Mouse (Mus musculus) heart, adult 2 months (tissue): Measurements from ENCODE around the gene Rnf41. TPM values are rescaled to one million over a fixed set of nuclear protein-coding genes. Genes with fewer than 3 reads are reported as not detected.
A peak's percentile ranks its signal among the peaks of the same experiment; 100 is the strongest.

Source experiments
- DNase-seq, 2 experiments: peaks; one replicate each; pipeline ENCODE4 v3.0.0; 2021
- H3K27ac ChIP-seq: fragments of 200-600 bp; 2 replicates; pipeline ENCODE4 v1.8.1; 2022
- H3K27me3 ChIP-seq: fragments of 200-500 bp; 2 replicates; pipeline ENCODE4 v1.6.1; 2012; ENCODE audit warnings: mild to moderate bottlenecking, low read length, inconsistent platforms, mixed read lengths; ENCODE audit not compliant: control insufficient read depth, insufficient read depth
- H3K36me3 ChIP-seq: fragments of 200-500 bp; 2 replicates; pipeline ENCODE4 v1.6.1; 2012; ENCODE audit warnings: low read length, inconsistent platforms; ENCODE audit not compliant: control insufficient read depth, insufficient read depth
- H3K4me1 ChIP-seq: fragments of 200-500 bp; 2 replicates; pipeline ENCODE4 v1.6.1; 2011; ENCODE audit warnings: low read length; ENCODE audit not compliant: control insufficient read depth, insufficient read depth
- H3K4me3 ChIP-seq: fragments of 200-600 bp; 2 replicates; pipeline ENCODE4 v1.8.1; 2022
- H3K79me2 ChIP-seq: fragments of 200-500 bp; replicated peaks from 2 replicates; pipeline ENCODE4 v1.6.1; 2012; ENCODE audit warnings: mild to moderate bottlenecking, inconsistent platforms, low read length, moderate library complexity, mixed read lengths; ENCODE audit not compliant: control insufficient read depth, insufficient read depth
- H3K9ac ChIP-seq: fragments of 200-500 bp; 2 replicates; pipeline ENCODE4 v1.6.1; 2012; ENCODE audit warnings: low read depth, mild to moderate bottlenecking, control low read depth, inconsistent platforms, low read length, mixed read lengths
- CTCF ChIP-seq: fragments of 200-600 bp; IDR thresholded peaks from 2 replicates; pipeline ENCODE4 v1.8.1; 2022; ENCODE audit warnings: antibody characterized with exemption, mild to moderate bottlenecking, moderate library complexity
- EP300 ChIP-seq: fragments of 200-500 bp; IDR thresholded peaks from 2 replicates; pipeline ENCODE4 v1.6.1; 2011; ENCODE audit warnings: low read depth, low read length, control low read depth; ENCODE audit not compliant: insufficient read depth
- POLR2A ChIP-seq: fragments of 200-500 bp; IDR thresholded peaks from 2 replicates; pipeline ENCODE4 v1.6.1; 2011; ENCODE audit warnings: mild to moderate bottlenecking, low read depth, low read length, control low read depth; ENCODE audit not compliant: insufficient read depth
- WGBS: fragments of 180-500 bp; shearing (Covaris S2); methylation state at CpG from one replicate; pipeline ENCODE4 v1.1.7; 2018; 5-methylcytosine and 5-hydroxymethylcytosine counted together
- intact Hi-C: fragments of 180-260 bp; cut with DNase I; formaldehyde crosslinking; loops from one replicate; pipeline ENCODE4 v1.15.1; 2025
- polyA plus RNA-seq: library from polyadenylated mRNA; depleted of rRNA; stranded (reverse); fragments of >200 nt; gene quantifications from 2 replicates; pipeline ENCODE4 v1.2.3, GENCODE M21; 2012
- total RNA-seq, 2 experiments: library from RNA; stranded (reverse); gene quantifications; 2 replicates each; pipeline ENCODE4 v1.2.3; 2021

Gene Rnf41
- total and polyA plus RNA-seq, 3 experiments: 12.5 to 16.9 (median 15.8) TPM

DNA sequence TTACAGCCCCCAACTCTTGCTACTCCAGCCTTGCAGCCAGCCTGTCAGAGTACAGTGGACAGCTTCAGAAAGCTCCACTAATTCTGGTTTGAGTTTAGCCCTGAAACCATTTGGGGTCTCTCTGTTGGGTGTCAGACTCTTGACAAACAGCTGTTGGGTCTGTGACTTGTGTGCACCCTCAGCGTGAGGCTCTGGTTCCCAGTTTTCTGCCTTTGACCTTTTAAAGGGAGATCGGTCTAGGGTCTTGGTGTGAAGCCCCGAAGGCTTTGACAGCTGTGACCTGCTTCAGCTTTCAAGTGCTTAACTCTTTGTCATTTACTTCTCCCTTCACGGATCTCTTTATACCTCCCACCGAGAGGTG, 48.8 kb downstream of the Rnf41 start:
- Histone ChIP-seq H3K4me3 (peak overlapping the region; percentile 60), H3K27ac (peak overlapping the region; percentile 84; the same call in 1 of the 2 replicates), H3K79me2 (no peaks in the 10 kb centered on the region), H3K4me1 (peaks cover 3% of the 10 kb centered on the region), H3K27me3 (no peaks in the 10 kb centered on the region), H3K9ac (peak overlapping the region; percentile 26; the same call in 1 of the 2 replicates), H3K36me3 (peaks cover 5% of the 10 kb centered on the region)
- intact Hi-C loops: loop anchor here (2.0 kb wide), 1 partner anchor 33 kb away; no protein-coding TSS in a partner anchor
- 17% methylated on average over 5 of the region's 5 CpGs for WGBS
- no peak for TF ChIP-seq EP300
- no peak for TF ChIP-seq POLR2A
- TF ChIP-seq CTCF: no peak
- DNase-seq: no peak

DNA sequence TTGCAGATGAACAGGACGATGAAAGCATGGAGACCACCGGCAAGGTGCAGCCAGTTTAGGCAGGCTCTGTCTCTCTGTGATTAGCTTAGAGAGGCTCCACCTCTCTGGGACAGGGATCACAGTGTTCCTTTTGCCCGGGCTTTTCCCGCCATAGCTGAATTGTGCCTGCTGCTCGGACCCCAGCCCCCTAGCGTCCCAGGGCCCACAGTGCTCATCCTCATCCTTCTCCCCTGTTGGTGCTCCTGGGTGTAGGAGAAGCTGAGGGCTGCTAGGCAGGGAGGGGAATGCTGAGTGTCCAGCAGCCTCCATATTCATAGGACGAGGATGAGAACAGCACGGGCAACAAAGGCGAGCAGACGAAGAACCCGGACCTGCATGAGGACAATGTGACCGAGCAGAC, 62.9 kb downstream of the Rnf41 start:
- intact Hi-C loops: no loop called here
- 87% methylated on average over 12 of the region's 12 CpGs for WGBS

DNA sequence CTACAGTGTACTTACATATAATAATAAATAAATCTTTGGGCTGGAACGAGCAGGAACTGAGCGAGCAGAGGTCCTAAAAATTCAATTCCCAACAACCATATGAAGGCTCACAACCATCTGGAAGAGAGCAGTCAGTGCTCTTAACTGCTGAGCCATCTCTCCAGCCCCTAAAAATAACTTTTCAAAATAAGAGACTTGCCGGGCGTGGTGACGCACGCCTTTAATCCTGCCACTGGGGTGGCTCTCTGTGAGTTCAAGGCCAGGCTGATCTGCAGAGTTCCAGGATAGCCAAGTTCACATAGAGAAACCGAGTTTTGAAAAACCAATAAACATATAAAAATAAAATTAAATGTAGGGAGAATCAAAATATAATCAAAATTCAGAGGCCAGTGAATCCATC, 74.9 kb downstream of the Rnf41 start:
- 68% methylated on average over 7 of the region's 7 CpGs for WGBS
- no peaks in the 10 kb centered on the region for H3K27me3 ChIP-seq
- TF ChIP-seq CTCF: no peak
- no peaks in the 10 kb centered on the region; the same call in 1 of the 2 replicates for H3K79me2 ChIP-seq
- H3K4me1 ChIP-seq: peaks cover 5% of the 10 kb centered on the region
- H3K36me3 ChIP-seq: peaks cover 11% of the 10 kb centered on the region
- DNase-seq: no peak
- intact Hi-C loops: no loop called here
- no peak overlapping the region for H3K4me3 ChIP-seq
- no peak overlapping the region for H3K27ac ChIP-seq
- H3K9ac ChIP-seq: no peak overlapping the region

More for the DNA sequence above, 62.9 kb downstream of the Rnf41 start:
- no peak for TF ChIP-seq EP300
- TF ChIP-seq CTCF: no peak
- TF ChIP-seq POLR2A: no peak
- H3K4me3 ChIP-seq: no peak overlapping the region
- no peaks in the 10 kb centered on the region for H3K4me1 ChIP-seq
- no peak overlapping the region for H3K9ac ChIP-seq
- 0 out of 2 replicates have a peak, but pooled peaks cover 2% of the 10 kb centered on the region for H3K79me2 ChIP-seq
- H3K36me3 ChIP-seq: no peaks in the 10 kb centered on the region
- H3K27ac ChIP-seq: no peak overlapping the region
- H3K27me3 ChIP-seq: no peaks in the 10 kb centered on the region
- DNase-seq: no peak

DNA sequence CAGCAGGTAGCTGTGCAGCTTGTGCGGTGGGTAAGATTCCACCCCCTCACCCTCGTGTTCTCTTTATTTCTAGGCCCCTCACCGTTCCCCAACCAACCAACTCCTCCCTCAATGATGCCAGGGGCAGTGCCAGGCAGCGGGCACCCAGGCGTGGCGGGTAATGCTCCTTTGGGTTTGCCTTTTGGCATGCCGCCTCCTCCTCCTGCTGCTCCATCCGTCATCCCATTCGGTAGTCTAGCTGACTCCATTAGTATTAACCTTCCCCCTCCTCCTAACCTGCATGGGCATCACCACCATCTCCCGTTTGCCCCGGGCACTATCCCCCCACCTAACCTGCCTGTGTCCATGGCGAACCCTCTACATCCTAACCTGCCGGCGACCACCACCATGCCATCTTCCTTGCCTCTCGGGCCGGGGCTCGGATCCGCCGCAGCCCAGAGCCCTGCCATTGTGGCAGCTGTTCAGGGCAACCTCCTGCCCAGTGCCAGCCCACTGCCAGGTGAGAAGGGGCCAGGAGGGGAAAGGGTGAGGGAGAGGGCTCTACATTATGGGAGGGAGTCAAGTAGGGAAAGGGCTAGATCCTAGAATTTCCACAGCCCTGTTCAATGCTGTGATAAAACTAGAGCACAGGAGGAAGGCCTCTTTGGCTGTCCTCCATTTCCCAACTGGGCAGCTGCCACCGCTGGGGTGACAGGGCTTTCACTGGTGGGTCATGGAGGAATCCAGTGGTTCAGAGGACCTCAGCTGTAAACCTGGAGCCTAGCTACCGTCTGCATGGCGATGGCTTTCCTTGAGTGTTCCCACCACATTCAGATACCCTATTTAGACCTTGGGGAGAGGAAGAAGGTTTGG, 76.6 kb downstream of the Rnf41 start:
- Histone ChIP-seq H3K27me3 (no peaks in the 10 kb centered on the region), H3K27ac (no peak overlapping the region; the same call in 1 of the 2 replicates), H3K36me3 (peaks cover 11% of the 10 kb centered on the region), H3K79me2 (no peaks in the 10 kb centered on the region; the same call in 1 of the 2 replicates), H3K4me3 (no peak overlapping the region), H3K4me1 (peaks cover 12% of the 10 kb centered on the region), H3K9ac (no peak overlapping the region)
- no peak for DNase-seq
- intact Hi-C loops: no loop called here
- 85% methylated on average over 22 of the region's 22 CpGs for WGBS
- no peak for TF ChIP-seq POLR2A
- TF ChIP-seq CTCF: no peak
- no peak for TF ChIP-seq EP300

DNA sequence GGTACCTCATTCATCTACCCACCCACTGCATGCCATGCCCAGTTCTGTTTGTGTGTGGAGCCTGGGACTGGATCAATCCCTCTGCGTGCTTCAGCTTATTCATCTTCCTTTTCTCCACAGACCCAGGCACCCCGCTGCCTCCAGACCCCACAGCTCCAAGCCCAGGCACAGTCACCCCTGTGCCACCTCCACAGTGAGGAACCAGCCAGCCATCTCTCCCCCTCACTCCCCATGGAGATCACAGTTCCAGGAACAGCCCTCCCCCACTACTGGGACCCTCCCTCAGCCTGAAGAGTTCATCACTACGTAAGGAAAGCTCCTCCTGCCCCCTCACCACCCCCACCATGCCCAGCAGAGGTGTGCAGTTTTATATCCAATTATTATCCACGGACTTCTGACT, 77.3 kb downstream of the Rnf41 start:
- H3K79me2 ChIP-seq: no peaks in the 10 kb centered on the region; the same call in 1 of the 2 replicates
- TF ChIP-seq CTCF (no peak), EP300 (no peak), POLR2A (no peak)
- WGBS: 74% methylated on average over 4 of the region's 4 CpGs
- H3K27ac ChIP-seq: no peak overlapping the region; the same call in 1 of the 2 replicates
- DNase-seq: no peak
- H3K4me3 ChIP-seq: no peak overlapping the region
- intact Hi-C loops: no loop called here
- no peaks in the 10 kb centered on the region for H3K27me3 ChIP-seq
- H3K36me3 ChIP-seq: peaks cover 11% of the 10 kb centered on the region
- peaks cover 12% of the 10 kb centered on the region for H3K4me1 ChIP-seq
- H3K9ac ChIP-seq: no peak overlapping the region

DNA sequence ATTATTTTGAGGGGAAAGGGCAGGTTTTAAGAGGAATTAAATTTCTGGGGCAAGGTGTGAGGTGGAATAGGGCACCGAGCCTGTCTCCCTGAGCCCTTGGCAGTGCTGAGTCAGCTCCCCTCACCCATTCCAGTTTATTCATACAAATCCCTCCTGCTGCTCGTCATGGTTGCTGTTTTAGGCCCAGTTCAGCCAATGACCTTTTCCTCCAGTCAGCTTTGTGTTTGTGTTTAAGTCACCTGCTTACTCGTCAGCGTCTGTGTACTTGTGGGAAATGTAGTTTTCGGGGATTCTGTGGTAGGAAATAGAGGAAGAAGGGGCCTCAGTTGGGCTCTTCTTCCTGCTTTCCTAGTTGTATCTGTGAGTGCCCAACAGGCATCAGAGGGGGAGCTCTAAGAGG, 77.9 kb downstream of the Rnf41 start:
- peaks cover 11% of the 10 kb centered on the region for H3K36me3 ChIP-seq
- intact Hi-C loops: no loop called here
- no peak for DNase-seq
- H3K4me3 ChIP-seq: no peak overlapping the region
- 50% methylated on average over 5 of the region's 5 CpGs for WGBS
- no peaks in the 10 kb centered on the region for H3K27me3 ChIP-seq
- no peaks in the 10 kb centered on the region; the same call in 1 of the 2 replicates for H3K79me2 ChIP-seq
- H3K27ac ChIP-seq: peak overlapping the region; percentile 100
- peaks cover 12% of the 10 kb centered on the region for H3K4me1 ChIP-seq
- TF ChIP-seq CTCF (no peak), POLR2A (no peak), EP300 (no peak)
- H3K9ac ChIP-seq: no peak overlapping the region
